Comparison of ENCODE assay signal across 23 mouse cellular contexts in genomic region chr9:61713806-61714205, GRCm38 (mm10).
DNase-seq lines count a peak whose midpoint lies in the region; ATAC-seq lines count a peak whose summit lies in the region.
"Had no signal": no experiment of that assay in that cellular context is flagged by ENCODE, and none has a peak within 500 bp of the region (broad histone marks: within the 10 kb centered on the region; RNA-seq: fewer than 3 reads in every experiment).

No protein-coding gene starts in this region.

- H3K9me3 ChIP-seq in embryonic facial prominence, embryonic 13.5 days, result no peaks in the 10 kb centered on the region
- H3K9me3 ChIP-seq in embryonic facial prominence, embryonic 10.5 days, result no peaks in the 10 kb centered on the region
- no peaks in the 10 kb centered on the region for H3K9me3 ChIP-seq in kidney, embryonic 16.5 days (ENCODE audit: low read length)
- H3K9me3 ChIP-seq in stomach, embryonic 15.5 days, result no peaks in the 10 kb centered on the region
- no peaks in the 10 kb centered on the region for H3K9me3 ChIP-seq in heart, embryonic 11.5 days (replicated peaks; ENCODE audit: control insufficient read depth, low read length)
- H3K9me3 ChIP-seq: forebrain, embryonic 15.5 days; heart, embryonic 12.5 days; hindbrain, embryonic 10.5 days; intestine, embryonic 15.5 days; liver, embryonic 13.5 days had no signal

- no peaks in the 10 kb centered on the region for H3K36me3 ChIP-seq in embryonic facial prominence, embryonic 13.5 days
- H3K36me3 ChIP-seq in embryonic facial prominence, embryonic 10.5 days (replicated peaks), result no peaks in the 10 kb centered on the region
- H3K36me3 ChIP-seq in kidney, embryonic 16.5 days (ENCODE audit: insufficient read depth, low read length), result no peaks in the 10 kb centered on the region
- no peaks in the 10 kb centered on the region for H3K36me3 ChIP-seq in stomach, embryonic 15.5 days
- H3K36me3 ChIP-seq in heart, embryonic 11.5 days (ENCODE audit: control insufficient read depth, insufficient read depth, low read length), result no peaks in the 10 kb centered on the region
- H3K36me3 ChIP-seq: forebrain, embryonic 15.5 days; heart, embryonic 12.5 days; hindbrain, embryonic 10.5 days; intestine, embryonic 15.5 days; liver, embryonic 13.5 days had no signal

- no peak overlapping the region for H3K9ac ChIP-seq in embryonic facial prominence, embryonic 13.5 days
- H3K9ac ChIP-seq in kidney, embryonic 16.5 days (replicated peaks; ENCODE audit: low read length), result no peak overlapping the region
- H3K9ac ChIP-seq in stomach, embryonic 15.5 days, result no peak overlapping the region
- no peak overlapping the region for H3K9ac ChIP-seq in heart, embryonic 11.5 days (ENCODE audit: low read depth, low read length)
- H3K9ac ChIP-seq: forebrain, embryonic 15.5 days; heart, embryonic 12.5 days; intestine, embryonic 15.5 days; liver, embryonic 13.5 days had no signal

- H3K27me3 ChIP-seq in embryonic facial prominence, embryonic 13.5 days, result peaks cover 6% of the 10 kb centered on the region
- H3K27me3 ChIP-seq in embryonic facial prominence, embryonic 10.5 days (replicated peaks; ENCODE audit: low read depth, poor library complexity, severe bottlenecking), result peaks cover 8% of the 10 kb centered on the region
- peaks cover 8% of the 10 kb centered on the region; the same call in 1 of the 2 replicates for H3K27me3 ChIP-seq in kidney, embryonic 16.5 days (ENCODE audit: insufficient read depth, low read length)
- no peaks in the 10 kb centered on the region for H3K27me3 ChIP-seq in stomach, embryonic 15.5 days (replicated peaks)
- peaks cover 6% of the 10 kb centered on the region; the same call in 1 of the 2 replicates for H3K27me3 ChIP-seq in heart, embryonic 11.5 days (ENCODE audit: control insufficient read depth, insufficient read depth, low read length)
- H3K27me3 ChIP-seq: forebrain, embryonic 15.5 days; intestine, embryonic 15.5 days had no signal

- H3K27ac ChIP-seq in embryonic facial prominence, embryonic 13.5 days, result no peak overlapping the region
- H3K27ac ChIP-seq in embryonic facial prominence, embryonic 10.5 days (replicated peaks), result no peak overlapping the region
- no peak overlapping the region; the same call in 1 of the 2 replicates for H3K27ac ChIP-seq in kidney, embryonic 16.5 days (ENCODE audit: low read length)
- H3K27ac ChIP-seq in stomach, embryonic 15.5 days, result 0 out of 2 replicates have a peak overlapping the region, but pooled peaks have one; percentile 31
- H3K27ac ChIP-seq in heart, embryonic 11.5 days (ENCODE audit: low read depth, low read length), result no peak overlapping the region
- H3K27ac ChIP-seq: hindbrain, embryonic 10.5 days; intestine, embryonic 15.5 days; left cerebral cortex, adult 2 months; liver, embryonic 13.5 days had no signal

- no peak overlapping the region for H3K4me3 ChIP-seq in embryonic facial prominence, embryonic 13.5 days
- no peak overlapping the region for H3K4me3 ChIP-seq in embryonic facial prominence, embryonic 10.5 days
- no peak overlapping the region for H3K4me3 ChIP-seq in kidney, embryonic 16.5 days (ENCODE audit: low read length)
- H3K4me3 ChIP-seq in stomach, embryonic 15.5 days (replicated peaks), result no peak overlapping the region
- no peak overlapping the region for H3K4me3 ChIP-seq in heart, embryonic 11.5 days (ENCODE audit: low read depth, low read length)
- H3K4me3 ChIP-seq: forebrain, embryonic 15.5 days; heart, embryonic 12.5 days; hindbrain, embryonic 10.5 days; intestine, embryonic 15.5 days; left cerebral cortex, adult 2 months; liver, embryonic 13.5 days had no signal

- H3K4me2 ChIP-seq in embryonic facial prominence, embryonic 13.5 days, result peak overlapping the region; percentile 3; the same call in 1 of the 2 replicates
- no peak overlapping the region for H3K4me2 ChIP-seq in kidney, embryonic 16.5 days (replicated peaks; ENCODE audit: low read depth, low read length)
- no peak overlapping the region for H3K4me2 ChIP-seq in stomach, embryonic 15.5 days
- H3K4me2 ChIP-seq in heart, embryonic 11.5 days, result no peak overlapping the region
- H3K4me2 ChIP-seq: forebrain, embryonic 15.5 days; heart, embryonic 12.5 days; intestine, embryonic 15.5 days; liver, embryonic 13.5 days; midbrain, embryonic 11.5 days had no signal

- H3K4me1 ChIP-seq in embryonic facial prominence, embryonic 13.5 days, result peaks cover 24% of the 10 kb centered on the region
- H3K4me1 ChIP-seq in embryonic facial prominence, embryonic 10.5 days, result peaks cover 37% of the 10 kb centered on the region
- H3K4me1 ChIP-seq in kidney, embryonic 16.5 days (ENCODE audit: insufficient read depth, low read length), result peaks cover 15% of the 10 kb centered on the region; the same call in 1 of the 2 replicates
- H3K4me1 ChIP-seq in stomach, embryonic 15.5 days, result peaks cover 15% of the 10 kb centered on the region; the same call in 1 of the 2 replicates
- H3K4me1 ChIP-seq in heart, embryonic 11.5 days (ENCODE audit: control insufficient read depth, insufficient read depth, low read length), result no peaks in the 10 kb centered on the region
- H3K4me1 ChIP-seq: liver, embryonic 13.5 days had no signal

- no peak for DNase-seq in embryonic facial prominence, embryonic 10.5 days (ENCODE audit: low spot score)
- DNase-seq in kidney, postnatal 14 days, result no peak
- peak; percentile 62 for DNase-seq in brain, adult 2 months (ENCODE audit: low read depth, low spot score)
- DNase-seq: adrenal gland, postnatal 10 days; cerebellum, adult 2 months; gastrocnemius, postnatal 10 days; heart, adult 11 months; heart, postnatal 10 days; kidney, adult 9 months; liver, embryonic 13.5 days; lung, adult 2 months; lung, postnatal 14 days had no signal

- no peak for ATAC-seq in embryonic facial prominence, embryonic 13.5 days (ENCODE audit: insufficient number of reproducible peaks, insufficient read depth, low FRiP score, low TSS enrichment, low read depth)
- ATAC-seq in kidney, embryonic 16.5 days (ENCODE audit: low FRiP score, low TSS enrichment), result peak; percentile 44; the same call in 1 of the 2 replicates
- ATAC-seq in stomach, embryonic 15.5 days (ENCODE audit: insufficient read depth, low FRiP score, low read depth), result no peak
- ATAC-seq in heart, embryonic 11.5 days (replicated peaks; ENCODE audit: insufficient number of reproducible peaks, low FRiP score, low TSS enrichment), result no peak
- ATAC-seq: hindbrain, embryonic 16.5 days; intestine, embryonic 15.5 days had no signal

- 55% methylated on average over 7 of the region's 7 CpGs for WGBS in embryonic facial prominence, embryonic 13.5 days
- WGBS in embryonic facial prominence, embryonic 10.5 days, result 87% methylated on average over 7 of the region's 7 CpGs
- 46% methylated on average over 7 of the region's 7 CpGs for WGBS in kidney, embryonic 16.5 days
- WGBS in stomach, embryonic 15.5 days, result 60% methylated on average over 7 of the region's 7 CpGs
- 79% methylated on average over 7 of the region's 7 CpGs for WGBS in heart, embryonic 11.5 days (ENCODE audit: insufficient replicate concordance)
